Mouse (Mus musculus): ENCODE data around the gene Cep55. TPM values are rescaled to one million over a fixed set of nuclear protein-coding genes. Genes with fewer than 3 reads are reported as not detected.
A peak's percentile ranks its signal among the peaks of the same experiment; 100 is the strongest.

The Cep55 gene
- polyA plus RNA-seq, 1 experiment from 2014 or later, result 19.1 TPM

DNA sequence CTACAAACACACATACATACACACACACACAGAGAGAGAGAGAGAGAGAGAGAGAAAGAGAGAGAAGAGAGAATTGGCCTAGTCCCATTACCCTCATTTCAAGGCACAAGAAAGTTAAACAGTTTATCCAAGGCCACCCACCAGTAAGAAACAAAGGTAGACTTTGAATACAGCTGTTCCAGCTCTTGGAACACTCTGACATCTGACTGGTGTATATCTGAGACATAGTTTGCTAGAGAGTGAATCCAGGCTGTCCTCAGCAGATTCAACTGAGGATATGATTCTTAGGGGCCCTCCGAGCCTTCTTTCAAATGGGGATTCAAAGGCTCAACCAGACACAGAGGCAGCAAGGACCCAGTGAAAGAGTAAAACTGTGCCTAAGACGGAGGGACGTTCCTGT lies 25.5 kb upstream of the Cep55 start:
- no peaks in the 10 kb centered on the region for H3K27me3 ChIP-seq
- H3K4me2 ChIP-seq, result no peak overlapping the region
- H3K9me3 ChIP-seq, result no peaks in the 10 kb centered on the region
- peaks cover 21% of the 10 kb centered on the region for H3K4me1 ChIP-seq
- no peak overlapping the region for H3K4me3 ChIP-seq
- no peak for ATAC-seq (ENCODE audit: insufficient number of reproducible peaks, insufficient read depth, low FRiP score, low TSS enrichment, low read depth)
- 88% methylated on average over 3 of the region's 3 CpGs for WGBS
- H3K27ac ChIP-seq, result no peak overlapping the region
- no peaks in the 10 kb centered on the region for H3K36me3 ChIP-seq
- H3K9ac ChIP-seq, result no peak overlapping the region

DNA sequence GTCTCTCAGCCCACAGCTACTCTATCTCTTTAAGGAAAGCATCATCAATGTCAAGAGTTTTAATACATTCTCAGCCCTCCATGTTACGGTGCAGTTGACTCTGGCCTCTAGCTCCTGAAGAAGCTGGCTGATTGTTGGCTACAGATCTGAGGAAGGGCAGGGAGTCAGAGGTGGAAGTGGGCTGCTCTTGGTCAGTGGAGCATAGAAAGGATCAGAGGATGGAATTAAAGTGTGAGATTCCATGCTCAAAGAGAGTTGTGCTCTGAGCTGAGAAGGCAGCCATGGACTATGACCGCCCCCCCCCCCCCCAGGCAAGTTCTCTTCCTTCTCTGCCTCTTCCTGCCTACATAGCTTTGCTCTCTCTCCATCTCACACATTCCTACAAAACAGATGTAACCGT lies 24.9 kb upstream of the Cep55 start:
- H3K36me3 ChIP-seq, result no peaks in the 10 kb centered on the region
- no peak for ATAC-seq (ENCODE audit: insufficient number of reproducible peaks, insufficient read depth, low FRiP score, low TSS enrichment, low read depth)
- no peak overlapping the region for H3K4me3 ChIP-seq
- peaks cover 21% of the 10 kb centered on the region for H3K4me1 ChIP-seq
- no peaks in the 10 kb centered on the region for H3K27me3 ChIP-seq
- no peak overlapping the region for H3K9ac ChIP-seq
- no peak overlapping the region for H3K4me2 ChIP-seq
- no peaks in the 10 kb centered on the region for H3K9me3 ChIP-seq
- WGBS, result 69% methylated on average over 3 of the region's 3 CpGs
- no peak overlapping the region for H3K27ac ChIP-seq

DNA sequence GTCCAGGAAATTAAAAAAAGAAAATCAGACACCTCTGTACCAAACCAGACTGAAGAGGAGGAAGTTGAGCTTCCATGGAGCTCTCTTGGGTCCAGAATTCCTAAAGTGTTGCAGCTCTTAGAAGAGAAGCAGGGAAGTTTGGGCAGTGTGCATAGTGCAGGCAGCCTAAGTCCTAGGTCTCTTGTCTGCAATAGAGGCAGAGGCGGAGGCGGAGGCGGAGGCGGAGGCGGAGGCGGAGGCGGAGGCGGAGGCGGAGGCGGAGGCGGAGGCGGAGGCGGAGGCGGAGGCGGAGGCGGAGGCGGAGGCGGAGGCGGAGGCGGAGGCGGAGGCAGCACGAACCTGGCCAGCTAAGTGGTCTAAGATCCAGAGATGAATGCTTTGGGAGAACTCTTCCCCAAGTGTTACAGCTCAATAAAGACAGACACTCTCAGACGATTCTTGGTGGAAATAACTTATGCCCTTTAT lies 24.1 kb upstream of the Cep55 start:
- H3K27me3 ChIP-seq, result no peaks in the 10 kb centered on the region
- peaks cover 17% of the 10 kb centered on the region for H3K4me1 ChIP-seq
- H3K36me3 ChIP-seq, result no peaks in the 10 kb centered on the region
- H3K4me2 ChIP-seq, result peak overlapping the region; percentile 35
- no peaks in the 10 kb centered on the region for H3K9me3 ChIP-seq
- H3K4me3 ChIP-seq, result no peak overlapping the region
- ATAC-seq (ENCODE audit: insufficient number of reproducible peaks, insufficient read depth, low FRiP score, low TSS enrichment, low read depth), result no peak
- H3K9ac ChIP-seq, result no peak overlapping the region
- no peak overlapping the region for H3K27ac ChIP-seq
- 5% methylated on average over 16 of the region's 23 CpGs for WGBS

DNA sequence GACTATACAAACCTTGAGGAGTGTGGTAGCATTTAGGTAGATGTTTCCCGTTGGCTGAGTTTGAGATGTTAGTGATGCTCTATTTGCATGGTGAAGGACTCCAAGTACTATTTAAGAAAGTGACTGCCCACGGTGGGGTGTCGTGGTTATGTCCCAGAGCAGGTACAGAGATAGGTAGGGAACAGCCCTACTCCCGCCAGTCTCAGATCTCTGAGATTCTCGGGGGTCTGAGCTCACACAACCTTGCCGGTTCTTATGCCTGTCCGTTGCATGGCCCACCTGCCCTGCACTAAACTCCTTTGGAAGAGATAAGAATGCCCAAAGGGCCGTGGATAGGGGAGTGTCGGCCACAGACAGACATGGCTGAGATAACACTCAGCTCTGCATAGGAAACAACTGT lies 23.7 kb upstream of the Cep55 start:
- Histone ChIP-seq H3K9ac (no peak overlapping the region), H3K9me3 (no peaks in the 10 kb centered on the region), H3K36me3 (no peaks in the 10 kb centered on the region), H3K27ac (no peak overlapping the region), H3K4me3 (no peak overlapping the region), H3K4me1 (peaks cover 13% of the 10 kb centered on the region), H3K4me2 (peak overlapping the region; percentile 35), H3K27me3 (no peaks in the 10 kb centered on the region)
- ATAC-seq (ENCODE audit: insufficient number of reproducible peaks, insufficient read depth, low FRiP score, low TSS enrichment, low read depth), result no peak
- WGBS, result 66% methylated on average over 9 of the region's 9 CpGs

DNA sequence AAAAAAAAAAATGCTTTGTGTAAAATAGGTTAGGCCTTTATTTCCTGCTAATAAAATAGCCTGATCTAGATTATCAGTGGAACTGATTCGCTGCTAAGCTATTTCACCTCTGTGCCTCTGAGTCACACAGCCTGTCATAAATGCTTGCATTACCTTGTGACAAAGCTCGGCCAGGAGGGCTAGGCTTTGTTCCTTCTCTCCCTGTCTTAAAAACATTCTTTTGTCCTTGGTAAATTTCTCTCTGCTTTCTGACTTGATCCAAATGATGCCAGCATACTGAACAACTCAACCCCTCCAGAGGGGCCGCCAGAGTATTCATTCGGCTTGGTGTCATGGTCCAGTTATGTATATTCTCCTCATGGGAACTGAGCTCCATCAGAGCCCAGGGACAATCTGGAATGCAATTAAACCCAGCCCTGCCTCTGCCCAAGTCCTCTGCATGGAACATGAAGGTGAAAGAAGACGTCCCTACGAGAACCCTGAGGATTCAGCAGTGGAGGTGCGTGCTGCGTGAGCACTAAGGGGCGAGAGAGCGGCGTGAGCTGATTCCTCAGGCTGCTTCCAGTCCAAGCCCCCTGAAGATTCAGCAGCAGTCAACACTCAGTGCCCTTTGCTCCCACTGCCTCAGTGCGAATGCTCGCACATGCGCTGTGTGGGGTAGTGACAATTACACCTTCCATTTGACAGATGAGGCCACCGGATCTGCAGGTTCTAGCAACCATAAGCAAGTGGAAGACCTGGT lies 21.6 kb upstream of the Cep55 start:
- no peak overlapping the region for H3K4me3 ChIP-seq
- H3K4me2 ChIP-seq, result no peak overlapping the region
- peaks cover 10% of the 10 kb centered on the region for H3K4me1 ChIP-seq
- no peak for ATAC-seq (ENCODE audit: insufficient number of reproducible peaks, insufficient read depth, low FRiP score, low TSS enrichment, low read depth)
- no peaks in the 10 kb centered on the region for H3K9me3 ChIP-seq
- H3K36me3 ChIP-seq, result no peaks in the 10 kb centered on the region
- no peak overlapping the region for H3K27ac ChIP-seq
- 76% methylated on average over 15 of the region's 15 CpGs for WGBS
- no peaks in the 10 kb centered on the region for H3K27me3 ChIP-seq
- no peak overlapping the region for H3K9ac ChIP-seq

DNA sequence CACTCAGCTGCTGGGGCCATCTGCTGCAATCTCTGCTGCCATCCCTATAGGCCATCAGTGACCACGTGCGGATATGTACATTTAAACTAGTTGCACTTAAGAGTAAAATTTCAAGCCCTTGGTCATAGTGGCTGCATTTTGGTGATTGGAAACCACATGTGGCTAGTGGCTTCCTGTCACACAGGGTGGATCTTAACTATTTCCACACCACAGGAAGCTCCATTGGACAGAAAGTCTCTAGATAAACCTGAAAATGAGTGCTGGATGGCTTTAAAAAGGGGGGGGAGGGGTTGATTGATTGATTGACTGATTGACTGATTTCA lies 21.1 kb upstream of the Cep55 start:
- no peaks in the 10 kb centered on the region for H3K36me3 ChIP-seq
- no peak overlapping the region for H3K4me3 ChIP-seq
- no peak overlapping the region for H3K27ac ChIP-seq
- H3K27me3 ChIP-seq, result no peaks in the 10 kb centered on the region
- no peaks in the 10 kb centered on the region for H3K9me3 ChIP-seq
- peaks cover 10% of the 10 kb centered on the region for H3K4me1 ChIP-seq
- ATAC-seq (ENCODE audit: insufficient number of reproducible peaks, insufficient read depth, low FRiP score, low TSS enrichment, low read depth), result no peak
- H3K4me2 ChIP-seq, result no peak overlapping the region
- no peak overlapping the region for H3K9ac ChIP-seq
- WGBS, result 82% methylated on average over 2 of the region's 2 CpGs

DNA sequence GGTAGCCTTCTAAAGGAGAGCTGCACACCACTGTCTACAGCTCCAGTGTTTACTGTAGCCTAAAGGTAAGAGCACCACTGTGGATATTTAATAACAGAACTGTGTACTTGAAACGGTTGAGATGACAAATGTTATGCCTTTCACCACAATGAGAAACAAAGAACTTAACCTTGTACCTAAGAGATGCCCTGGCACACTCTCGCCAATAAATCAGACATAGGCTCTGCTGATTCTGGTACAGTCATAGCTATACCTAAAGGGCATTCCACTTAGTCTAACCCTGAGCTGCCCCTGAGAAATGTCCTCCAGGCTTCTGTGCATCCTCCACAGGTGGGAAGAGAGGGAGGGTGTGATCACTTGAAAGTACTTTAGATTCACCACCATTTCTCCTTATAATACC lies 20.1 kb upstream of the Cep55 start:
- Histone ChIP-seq H3K9ac (no peak overlapping the region), H3K27ac (no peak overlapping the region), H3K9me3 (no peaks in the 10 kb centered on the region), H3K36me3 (no peaks in the 10 kb centered on the region), H3K27me3 (no peaks in the 10 kb centered on the region), H3K4me1 (peaks cover 10% of the 10 kb centered on the region), H3K4me2 (no peak overlapping the region), H3K4me3 (no peak overlapping the region)
- no peak for ATAC-seq (ENCODE audit: insufficient number of reproducible peaks, insufficient read depth, low FRiP score, low TSS enrichment, low read depth)
- 85% methylated on average over 2 of the region's 2 CpGs for WGBS

DNA sequence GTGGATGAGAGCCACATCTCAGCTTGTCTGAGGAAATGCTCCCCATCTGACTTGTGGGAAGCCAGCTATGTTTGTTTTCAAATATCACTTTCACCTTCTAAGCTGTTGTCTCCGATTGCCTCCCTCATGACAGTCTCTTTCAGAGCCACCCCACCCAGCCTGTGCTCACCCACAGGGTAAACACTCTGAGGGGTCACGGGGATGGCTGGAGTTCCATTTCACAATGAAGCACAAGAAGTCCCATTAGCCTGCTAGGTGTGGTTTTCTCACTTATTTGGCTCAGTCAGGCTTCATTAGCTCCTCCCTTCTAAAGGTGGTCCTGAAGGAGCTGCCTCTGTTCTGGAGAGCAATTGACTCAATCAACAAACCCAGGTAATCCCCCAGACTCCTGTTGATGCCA lies 19.0 kb upstream of the Cep55 start:
- ATAC-seq (ENCODE audit: insufficient number of reproducible peaks, insufficient read depth, low FRiP score, low TSS enrichment, low read depth), result no peak
- Histone ChIP-seq H3K36me3 (no peaks in the 10 kb centered on the region), H3K4me1 (peaks cover 9% of the 10 kb centered on the region), H3K4me3 (no peak overlapping the region), H3K27me3 (no peaks in the 10 kb centered on the region), H3K9me3 (no peaks in the 10 kb centered on the region), H3K4me2 (no peak overlapping the region), H3K27ac (no peak overlapping the region), H3K9ac (no peak overlapping the region)
- WGBS, result 71% methylated on average over 2 of the region's 2 CpGs

DNA sequence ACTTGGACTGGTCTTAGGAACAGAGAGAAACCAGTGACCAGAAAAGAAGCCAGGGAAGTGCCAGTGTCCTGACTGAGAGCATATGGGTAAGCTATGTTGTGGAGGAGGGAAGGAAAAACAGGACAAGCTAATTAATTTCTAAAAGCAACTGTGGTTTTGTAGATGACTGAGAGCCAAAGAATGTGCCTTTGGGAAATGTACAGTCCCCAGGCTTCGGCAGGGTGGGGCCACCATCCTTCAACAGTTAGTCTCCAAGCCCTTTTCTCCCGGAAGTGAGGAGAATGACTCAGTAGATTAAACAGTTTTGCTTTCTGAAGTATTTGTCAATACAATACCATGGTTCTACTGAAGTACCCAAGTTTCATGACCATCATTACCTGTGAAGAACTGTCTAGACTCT lies 16.5 kb upstream of the Cep55 start:
- H3K9ac ChIP-seq, result no peak overlapping the region
- no peak overlapping the region for H3K4me3 ChIP-seq
- H3K4me1 ChIP-seq, result peaks cover 14% of the 10 kb centered on the region
- no peak overlapping the region for H3K27ac ChIP-seq
- no peaks in the 10 kb centered on the region for H3K27me3 ChIP-seq
- WGBS, result 62% methylated on average over 2 of the region's 2 CpGs
- no peak for ATAC-seq (ENCODE audit: insufficient number of reproducible peaks, insufficient read depth, low FRiP score, low TSS enrichment, low read depth)
- no peaks in the 10 kb centered on the region for H3K9me3 ChIP-seq
- H3K36me3 ChIP-seq, result no peaks in the 10 kb centered on the region
- no peak overlapping the region for H3K4me2 ChIP-seq

DNA sequence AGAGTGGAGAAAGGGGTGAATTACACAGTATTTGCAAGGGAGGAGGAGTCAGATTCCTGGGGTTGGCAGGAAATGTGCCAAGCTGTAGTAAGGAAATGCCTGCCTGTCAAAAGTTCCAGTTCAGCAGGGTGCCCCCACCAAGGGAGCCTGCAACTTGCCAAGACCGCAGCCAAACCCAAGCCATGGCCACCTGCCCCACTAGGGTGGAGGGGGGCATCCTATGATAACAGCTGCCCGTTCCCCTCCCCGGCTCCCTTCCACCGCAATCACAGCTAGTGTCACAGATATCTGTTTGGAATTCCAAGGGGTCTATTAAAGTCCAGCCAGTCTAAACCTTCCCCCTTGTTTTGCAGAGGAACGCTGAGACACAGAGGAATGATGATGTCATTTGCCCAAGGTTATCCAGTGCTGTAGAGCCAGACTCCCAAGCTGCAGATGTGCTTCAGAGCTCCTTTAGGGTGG lies 12.5 kb upstream of the Cep55 start:
- H3K27me3 ChIP-seq, result no peaks in the 10 kb centered on the region
- ATAC-seq (ENCODE audit: insufficient number of reproducible peaks, insufficient read depth, low FRiP score, low TSS enrichment, low read depth), result 0 out of 2 replicates have a peak, but pooled peaks have one; percentile 21
- WGBS, result 23% methylated on average over 5 of the region's 5 CpGs
- H3K27ac ChIP-seq, result peak overlapping the region; percentile 84
- H3K4me3 ChIP-seq, result peak overlapping the region; percentile 49
- H3K9ac ChIP-seq, result peak overlapping the region; percentile 74
- no peaks in the 10 kb centered on the region for H3K36me3 ChIP-seq
- no peaks in the 10 kb centered on the region for H3K9me3 ChIP-seq
- H3K4me1 ChIP-seq, result peaks cover 14% of the 10 kb centered on the region
- H3K4me2 ChIP-seq, result peak overlapping the region; percentile 72

DNA sequence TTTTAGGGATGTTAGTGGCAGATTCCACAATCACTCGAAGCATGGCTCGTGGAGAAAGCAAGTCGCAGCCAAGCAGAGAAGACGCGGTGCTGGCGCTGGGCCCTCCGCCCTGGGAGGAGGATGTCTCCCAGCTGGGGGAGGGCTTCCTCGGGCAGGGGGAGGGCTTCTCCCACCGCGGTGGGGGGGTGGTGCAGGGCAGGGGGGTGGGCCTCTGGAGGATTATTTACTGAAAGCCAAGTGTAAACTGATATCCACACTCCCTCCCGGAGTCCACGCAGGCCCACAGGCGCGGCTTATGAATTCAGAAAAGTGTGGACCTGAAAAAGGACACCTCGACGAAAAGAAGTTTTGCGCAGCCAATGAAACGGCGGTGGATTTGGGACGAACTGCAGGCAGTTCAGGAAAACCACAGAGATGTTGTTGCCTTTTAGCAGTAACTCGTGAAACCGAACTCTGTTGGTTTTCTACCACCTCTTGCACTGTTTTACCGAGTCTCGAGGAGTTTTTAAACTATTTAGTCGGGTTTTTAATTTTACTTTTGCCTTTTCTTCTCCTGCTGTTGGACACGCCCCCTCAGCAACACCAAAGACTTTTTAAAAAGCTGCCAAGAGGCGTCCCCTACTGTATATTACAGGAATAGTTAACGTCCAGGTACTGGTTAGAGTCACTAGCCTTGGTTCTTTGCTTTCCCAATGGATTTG lies 11.4 kb upstream of the Cep55 start, which contains the start of gene Myof:
Myof (minus strand) TSS at position 297 of the 701 bp plus-strand sequence.
- no peaks in the 10 kb centered on the region for H3K36me3 ChIP-seq
- H3K27ac ChIP-seq, result peak within 1 kb of the TSS; percentile 84
- under 1% methylated on average over 28 of the region's 28 CpGs for WGBS
- peak within 1 kb of the TSS; percentile 74 for H3K9ac ChIP-seq
- H3K9me3 ChIP-seq, result no peaks in the 10 kb centered on the region
- H3K4me1 ChIP-seq, result peaks cover 14% of the 10 kb centered on the region
- H3K4me3 ChIP-seq, result peak within 1 kb of the TSS; percentile 49
- ATAC-seq (ENCODE audit: insufficient number of reproducible peaks, insufficient read depth, low FRiP score, low TSS enrichment, low read depth), result peak; percentile 71; the same call in 1 of the 2 replicates
- no peaks in the 10 kb centered on the region for H3K27me3 ChIP-seq
- peak within 1 kb of the TSS; percentile 72 for H3K4me2 ChIP-seq

DNA sequence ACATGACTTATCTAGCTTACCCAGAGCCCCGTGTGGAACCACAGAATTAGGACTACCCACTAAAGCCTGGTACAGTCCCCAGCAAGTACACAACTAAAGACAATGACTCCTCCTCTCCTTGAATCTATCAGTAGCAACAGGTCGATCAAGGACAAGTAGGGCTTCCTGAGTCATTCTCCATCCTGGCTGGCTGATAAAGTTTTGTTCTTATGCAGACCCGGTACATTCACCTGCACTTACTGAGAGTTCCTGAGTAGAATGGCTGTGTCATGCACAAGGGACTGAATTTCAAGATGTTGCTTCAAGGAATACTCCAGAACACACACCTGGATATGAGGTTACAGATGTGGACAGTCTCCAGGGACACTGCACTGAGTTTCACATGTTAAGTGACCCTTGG lies 9.6 kb upstream of the Cep55 start:
- Histone ChIP-seq H3K9me3 (no peaks in the 10 kb centered on the region), H3K9ac (no peak overlapping the region), H3K36me3 (no peaks in the 10 kb centered on the region), H3K27ac (no peak overlapping the region), H3K4me3 (no peak overlapping the region), H3K4me2 (no peak overlapping the region), H3K27me3 (no peaks in the 10 kb centered on the region), H3K4me1 (peaks cover 12% of the 10 kb centered on the region)
- ATAC-seq (ENCODE audit: insufficient number of reproducible peaks, insufficient read depth, low FRiP score, low TSS enrichment, low read depth), result no peak
- WGBS, result 90% methylated on average over 3 of the region's 3 CpGs

Data from embryonic facial prominence, embryonic 13.5 days (tissue).